Mouse (Mus musculus): Measurements from ENCODE around the gene Hist1h2bk.
A peak's percentile ranks its signal among the peaks of the same experiment; 100 is the strongest.

Gene Hist1h2bk

DNA sequence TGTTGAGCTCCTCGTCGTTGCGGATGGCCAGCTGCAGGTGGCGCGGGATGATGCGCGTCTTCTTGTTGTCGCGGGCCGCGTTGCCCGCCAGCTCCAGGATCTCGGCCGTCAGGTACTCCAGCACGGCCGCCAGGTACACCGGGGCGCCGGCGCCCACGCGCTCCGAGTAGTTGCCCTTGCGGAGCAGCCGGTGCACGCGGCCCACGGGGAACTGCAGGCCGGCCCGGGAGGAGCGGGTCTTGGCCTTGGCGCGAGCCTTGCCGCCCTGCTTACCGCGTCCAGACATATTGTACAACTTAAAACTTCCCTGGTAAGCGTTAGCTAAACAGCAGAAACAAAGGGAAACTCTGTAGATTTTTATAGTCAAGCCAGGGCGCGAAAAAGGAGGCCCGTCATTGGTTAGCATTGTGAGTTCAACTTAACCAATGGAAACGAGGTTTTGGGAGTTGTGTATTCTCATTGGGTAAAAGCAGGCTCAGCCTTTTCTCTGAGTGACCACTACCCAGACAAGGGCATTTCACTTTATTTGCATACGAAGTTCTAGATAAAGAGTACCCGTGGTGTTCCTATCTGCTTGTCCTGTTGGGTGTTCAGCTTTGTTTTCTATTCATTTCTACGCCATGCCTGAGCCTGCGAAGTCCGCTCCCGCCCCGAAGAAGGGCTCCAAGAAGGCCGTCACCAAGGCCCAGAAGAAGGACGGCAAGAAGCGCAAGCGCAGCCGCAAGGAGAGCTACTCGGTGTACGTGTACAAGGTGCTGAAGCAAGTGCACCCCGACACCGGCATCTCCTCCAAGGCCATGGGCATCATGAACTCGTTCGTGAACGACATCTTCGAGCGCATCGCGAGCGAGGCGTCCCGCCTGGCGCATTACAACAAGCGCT, at the start of gene Hist1h2bk, which contains the start of gene Hist1h2ah:
TSS of gene Hist1h2bk (plus strand) at position 604 of the 882 bp plus-strand sequence.
TSS of gene Hist1h2ah (minus strand) at position 302 of the 882 bp plus-strand sequence.
- peak; percentile 85 for DNase-seq (ENCODE audit: low read depth, low spot score)

- DNase-seq (ENCODE audit: low read depth, low spot score): no peak
Measured at GRCm38 (mm10) chr13:21992550-21992949, 43.1 kb upstream of the Hist1h2bk start.

DNA sequence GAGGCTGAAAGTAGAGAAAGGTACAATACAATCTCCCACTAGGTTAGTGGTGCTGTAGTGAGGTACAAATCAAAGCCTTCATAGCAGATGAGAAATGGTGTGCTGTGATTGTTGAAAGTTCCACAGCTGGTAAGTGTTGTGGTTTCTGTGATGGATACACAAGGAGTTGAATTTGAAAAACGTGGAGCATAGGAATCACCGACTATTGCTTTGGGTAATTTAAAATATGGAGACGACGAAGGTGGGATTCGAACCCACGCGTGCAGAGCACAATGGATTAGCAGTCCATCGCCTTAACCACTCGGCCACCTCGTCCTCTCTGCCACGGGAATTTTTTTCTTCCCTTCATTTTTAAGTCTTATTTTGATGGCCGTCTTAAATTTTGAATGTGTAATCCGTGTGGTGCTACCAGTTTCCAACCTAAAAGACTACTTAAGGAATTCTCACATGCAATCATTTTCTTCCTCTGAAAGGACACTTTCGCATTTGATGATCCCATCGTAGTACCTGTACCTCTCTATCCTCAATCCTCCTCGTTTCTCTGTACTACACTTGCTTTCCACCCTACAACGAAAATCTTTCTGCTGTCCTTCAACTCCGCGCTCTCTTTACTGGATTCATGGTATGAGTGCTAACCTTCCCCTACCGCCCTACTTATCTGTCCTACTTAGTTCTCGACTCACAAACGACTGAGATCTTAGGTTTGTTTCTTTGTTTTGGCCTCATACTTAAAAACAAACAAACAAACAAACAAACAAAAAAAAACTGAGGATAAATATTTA, 41.5 kb upstream of the Hist1h2bk start:
- DNase-seq (ENCODE audit: low read depth, low spot score): no peak

- DNase-seq (ENCODE audit: low read depth, low spot score): no peak
Measured at GRCm38 (mm10) chr13:21994896-21995295, 40.8 kb upstream of the Hist1h2bk start.

GRCm38 (mm10) chr13:21995331-21995914, 40.2 kb upstream of the Hist1h2bk start:
- no peak for DNase-seq (ENCODE audit: low read depth, low spot score)

DNA sequence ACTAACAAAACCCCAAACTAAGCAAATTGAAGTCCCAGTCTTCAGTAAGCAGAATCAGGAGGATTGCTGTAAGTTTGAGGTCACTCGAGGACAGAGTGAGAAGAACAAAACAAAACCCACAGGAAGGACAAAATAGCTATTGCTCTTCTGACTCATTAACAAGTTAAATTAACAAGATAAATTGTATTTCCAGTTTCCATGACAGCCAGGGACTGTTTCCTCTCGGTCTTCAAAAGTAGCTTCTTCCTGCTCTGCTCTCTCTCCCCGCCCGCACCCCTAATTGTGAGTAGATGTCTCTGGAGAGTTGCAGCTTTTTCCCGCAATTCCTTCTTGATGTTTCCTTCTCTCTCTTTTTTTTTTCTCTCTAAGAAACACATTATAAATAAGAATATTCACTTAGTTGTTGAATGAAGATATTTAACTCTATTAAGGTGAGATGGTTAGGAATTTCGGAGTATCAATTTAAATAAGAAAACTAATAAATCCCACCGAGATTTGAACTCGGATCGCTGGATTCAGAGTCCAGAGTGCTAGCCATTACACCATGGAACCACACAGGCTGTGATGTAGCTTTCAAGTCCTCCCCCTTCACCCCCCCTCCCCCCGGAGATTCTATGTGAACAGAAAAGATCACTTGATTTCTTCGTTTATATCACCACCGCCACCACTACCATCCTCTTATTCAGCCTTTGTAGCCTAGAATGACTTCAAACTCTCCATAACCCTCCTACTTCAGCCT, 39.4 kb upstream of the Hist1h2bk start:
- no peak for DNase-seq (ENCODE audit: low read depth, low spot score)

DNA sequence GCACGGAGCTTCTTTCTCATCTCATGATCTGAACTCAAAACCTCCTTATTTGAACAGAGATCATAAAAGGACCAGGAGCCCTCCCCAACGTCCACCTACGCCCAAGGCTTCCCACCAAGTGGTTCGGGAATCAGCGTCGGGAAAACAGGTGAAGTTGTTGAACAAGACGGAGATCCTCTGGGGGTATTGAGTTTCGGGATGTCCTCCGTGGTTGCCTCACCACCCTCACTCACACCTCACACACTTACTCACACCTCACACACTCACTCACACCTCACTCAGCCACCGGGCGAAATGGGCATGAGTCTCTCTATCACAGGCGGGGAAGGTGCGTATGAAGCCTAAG, 38.9 kb upstream of the Hist1h2bk start:
- no peak for DNase-seq (ENCODE audit: low read depth, low spot score)

GRCm38 (mm10) chr13:21997201-21997820, 38.4 kb upstream of the Hist1h2bk start:
- no peak for DNase-seq (ENCODE audit: low read depth, low spot score)

DNA sequence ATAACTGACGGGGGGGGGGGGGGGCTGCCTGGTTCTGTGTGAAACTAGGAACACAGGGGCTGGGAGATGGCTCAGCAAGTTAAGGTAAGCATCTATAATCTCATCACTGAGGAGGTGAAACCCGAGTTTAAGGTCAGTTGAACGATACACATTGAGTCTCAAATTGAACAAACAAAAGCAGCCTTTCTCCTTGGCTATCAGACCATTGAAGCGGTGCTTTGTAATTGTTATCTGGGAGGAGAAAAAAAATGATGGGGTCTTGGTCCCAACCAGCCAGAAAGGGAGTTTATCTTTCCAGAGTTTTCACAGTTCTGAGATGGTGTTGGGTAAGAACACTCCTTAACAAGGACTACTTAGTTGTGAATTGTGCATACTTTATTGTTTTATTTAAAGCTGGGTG, 37.8 kb upstream of the Hist1h2bk start:
- DNase-seq (ENCODE audit: low read depth, low spot score): no peak

GRCm38 (mm10) chr13:21998412-21998811, 37.3 kb upstream of the Hist1h2bk start:
- DNase-seq (ENCODE audit: low read depth, low spot score): no peak

- no peak for DNase-seq (ENCODE audit: low read depth, low spot score)
Measured at GRCm38 (mm10) chr13:21999147-21999546, 36.5 kb upstream of the Hist1h2bk start.

DNA sequence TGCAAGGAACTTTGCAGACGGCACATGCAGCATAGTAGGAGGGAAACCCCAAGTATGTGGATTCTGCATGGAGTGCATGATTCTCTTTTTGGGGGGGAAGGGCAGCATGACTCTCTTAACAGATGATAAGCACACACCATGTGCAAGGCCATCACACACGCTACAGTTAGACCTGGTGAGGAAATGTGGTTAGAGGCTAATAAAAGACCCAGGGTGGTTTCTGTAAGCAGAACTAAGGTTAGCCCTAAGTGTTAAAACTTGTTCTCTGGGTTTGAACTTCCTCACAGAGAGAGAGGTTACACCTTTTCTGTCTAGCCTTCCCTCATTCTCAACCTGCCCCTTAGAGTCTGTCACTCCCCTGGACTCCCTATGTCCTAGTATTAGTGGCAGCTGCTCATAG, 34.3 kb upstream of the Hist1h2bk start:
- no peak for DNase-seq (ENCODE audit: low read depth, low spot score)

GRCm38 (mm10) chr13:22001823-22002222, 33.8 kb upstream of the Hist1h2bk start:
- DNase-seq (ENCODE audit: low read depth, low spot score): no peak

- no peak for DNase-seq (ENCODE audit: low read depth, low spot score)
Measured at GRCm38 (mm10) chr13:22005605-22006333, 29.9 kb upstream of the Hist1h2bk start.

- DNase-seq (ENCODE audit: low read depth, low spot score): no peak
Measured at GRCm38 (mm10) chr13:22006334-22007120, 29.1 kb upstream of the Hist1h2bk start.

DNA sequence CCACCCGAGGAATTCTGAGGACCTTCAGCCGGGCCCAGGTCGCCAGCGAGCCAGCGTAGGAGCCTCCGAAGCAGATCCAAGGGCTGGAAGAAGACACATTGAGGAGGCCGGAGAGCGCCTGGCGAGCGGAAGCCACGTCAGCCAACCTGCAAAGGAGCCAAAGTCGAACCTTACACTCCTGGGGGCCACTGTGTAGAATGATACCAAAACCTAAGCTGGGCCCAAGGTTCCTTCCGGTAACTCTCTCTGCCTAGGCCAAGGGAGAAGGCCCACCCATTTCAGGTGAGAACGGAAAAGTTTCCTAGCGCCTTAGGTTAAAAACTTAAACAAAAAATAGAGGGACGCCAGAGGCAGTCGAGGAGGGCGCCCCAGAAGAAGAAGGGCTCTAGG, 28.6 kb upstream of the Hist1h2bk start:
- no peak for DNase-seq (ENCODE audit: low read depth, low spot score)

DNA sequence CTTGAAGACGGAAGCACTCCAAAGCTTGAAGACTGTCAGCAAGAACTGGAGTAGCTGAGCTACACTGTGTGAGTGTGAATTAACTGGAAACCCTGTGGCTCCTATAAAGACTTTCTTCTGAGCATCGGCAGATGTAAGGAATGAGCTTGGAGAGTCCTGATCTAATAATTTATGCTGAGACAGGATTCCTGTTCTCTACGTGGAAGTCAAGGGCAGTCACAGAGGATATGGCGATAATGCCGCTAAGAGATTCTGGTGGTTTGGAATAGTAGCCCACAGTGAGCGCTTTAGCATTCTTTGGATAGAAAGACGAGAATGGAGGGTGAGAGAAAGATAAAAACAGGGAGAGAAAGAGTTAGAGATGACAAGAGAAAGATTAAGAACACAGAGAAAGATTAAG, 27.8 kb upstream of the Hist1h2bk start:
- no peak for DNase-seq (ENCODE audit: low read depth, low spot score)

DNA sequence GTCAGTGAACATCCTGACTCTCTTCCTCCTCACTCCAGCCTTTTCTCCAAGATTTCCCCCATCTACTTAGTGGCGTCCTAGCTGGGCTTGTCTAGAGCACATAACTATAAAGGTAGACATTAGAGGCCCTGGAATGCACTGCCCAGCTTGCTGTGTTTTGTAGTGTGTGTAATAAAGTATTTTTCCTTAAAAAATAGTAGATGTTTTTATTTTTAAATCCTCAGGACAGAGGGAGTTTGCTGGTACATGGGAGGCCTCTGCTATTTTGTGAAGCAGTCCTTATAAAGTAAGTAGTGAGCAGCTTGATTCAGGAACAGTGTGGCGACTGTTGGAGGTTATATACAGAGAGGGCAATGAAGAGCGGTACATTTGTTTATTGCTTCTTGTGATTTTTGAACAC, 27.0 kb upstream of the Hist1h2bk start:
- DNase-seq (ENCODE audit: low read depth, low spot score): no peak

GRCm38 (mm10) chr13:22009642-22010041, 26.0 kb upstream of the Hist1h2bk start, which contains the start of gene Prss16:
Gene Prss16 (minus strand): TSS chr13:22009742.
- no peak for DNase-seq (ENCODE audit: low read depth, low spot score)

- no peak for DNase-seq (ENCODE audit: low read depth, low spot score)
Measured at GRCm38 (mm10) chr13:22013716-22014115, 22.0 kb upstream of the Hist1h2bk start.

All from retina, postnatal 7 days (tissue).